Mouse (Mus musculus): ENCODE measurements around the gene Agrn. TPM values are rescaled to one million over a fixed set of nuclear protein-coding genes. Genes with fewer than 3 reads are reported as not detected.

The Agrn gene
- polyA plus RNA-seq, 1 experiment from 2014 or later, result 141 TPM

DNA sequence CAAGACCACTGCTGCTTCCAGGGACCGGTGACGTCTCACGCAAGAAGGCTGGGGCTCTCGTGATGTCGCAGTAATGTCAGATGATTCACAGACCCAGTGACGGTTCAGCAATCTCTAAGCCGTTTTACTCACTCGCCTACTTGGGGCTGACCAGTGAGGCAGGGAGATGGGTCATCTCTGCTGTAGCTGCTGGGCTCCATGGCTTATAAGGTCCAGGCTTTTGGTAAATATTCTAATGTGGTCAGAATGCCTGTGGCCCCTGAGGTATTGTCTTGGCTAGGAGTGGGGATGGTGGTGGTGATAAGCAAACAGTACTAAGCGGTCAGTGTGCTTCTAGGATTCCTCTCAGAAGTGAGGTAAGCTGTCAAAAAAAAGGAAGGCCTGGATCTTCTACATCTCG, 66.3 kb downstream of the Agrn start:
- Histone ChIP-seq H3K9ac (no peak overlapping the region), H3K27ac (no peak overlapping the region), H3K4me3 (no peak overlapping the region), H3K4me1 (no peaks in the 10 kb centered on the region), H3K27me3 (replicated peaks) (no peaks in the 10 kb centered on the region), H3K9me3 (no peaks in the 10 kb centered on the region), H3K36me3 (replicated peaks) (peaks cover 5% of the 10 kb centered on the region), H3K4me2 (no peak overlapping the region)
- no peak for ATAC-seq (replicated peaks)
- WGBS, result 84% methylated on average over 10 of the region's 10 CpGs

DNA sequence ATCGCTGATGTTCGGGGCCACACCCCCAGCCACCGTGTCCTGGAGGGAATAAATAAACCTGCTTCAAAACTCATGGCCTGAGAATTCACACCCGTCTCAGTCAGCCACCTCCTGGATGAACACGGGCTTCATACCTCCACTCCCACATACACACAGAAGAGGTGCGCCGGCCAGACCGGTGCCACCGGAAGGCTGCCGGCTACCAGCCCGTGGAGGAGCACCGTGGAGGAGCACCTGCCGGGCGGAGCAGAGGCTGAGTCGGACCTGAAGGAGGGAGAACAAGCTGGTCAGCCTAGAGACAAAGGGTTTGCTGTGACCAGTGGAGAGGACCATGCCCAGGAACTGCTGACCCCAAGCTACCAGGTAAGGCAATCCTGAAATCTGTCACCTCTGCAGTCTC, 66.9 kb downstream of the Agrn start, which contains the start of gene Rnf223:
Gene Rnf223 (plus strand): TSS at position 78 of the 400 bp plus-strand sequence.
- H3K4me3 ChIP-seq, result no peak within 1 kb of the TSS
- peaks cover 10% of the 10 kb centered on the region for H3K36me3 ChIP-seq (replicated peaks)
- H3K27ac ChIP-seq, result no peak within 1 kb of the TSS
- ATAC-seq (replicated peaks), result no peak
- H3K9ac ChIP-seq, result no peak within 1 kb of the TSS
- no peaks in the 10 kb centered on the region for H3K27me3 ChIP-seq (replicated peaks)
- WGBS, result 89% methylated on average over 15 of the region's 15 CpGs
- no peaks in the 10 kb centered on the region for H3K4me1 ChIP-seq
- no peaks in the 10 kb centered on the region for H3K9me3 ChIP-seq
- H3K4me2 ChIP-seq, result no peak within 1 kb of the TSS

DNA sequence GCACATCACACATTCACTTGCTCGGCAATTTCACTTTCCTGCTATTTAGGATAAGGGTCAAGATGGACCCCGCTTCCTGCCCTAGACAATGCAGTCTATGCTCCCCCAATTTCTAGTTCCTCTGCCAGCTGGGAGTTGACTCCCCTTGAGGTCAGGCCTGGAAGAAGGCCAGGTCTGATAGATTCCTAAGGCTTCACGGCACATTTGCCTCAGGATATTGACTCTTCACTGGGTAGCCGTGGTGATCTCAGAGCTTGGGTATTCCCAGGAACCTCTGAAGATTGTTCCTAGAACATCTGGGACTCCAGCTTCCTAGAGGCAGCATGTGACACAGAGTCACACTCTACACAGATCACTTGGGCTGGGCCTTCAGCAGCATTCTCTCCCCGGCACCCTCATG, 68.5 kb downstream of the Agrn start:
- no peak overlapping the region for H3K27ac ChIP-seq
- no peak overlapping the region for H3K9ac ChIP-seq
- H3K4me1 ChIP-seq, result no peaks in the 10 kb centered on the region
- peaks cover 22% of the 10 kb centered on the region for H3K36me3 ChIP-seq (replicated peaks)
- no peaks in the 10 kb centered on the region for H3K9me3 ChIP-seq
- no peak overlapping the region for H3K4me3 ChIP-seq
- H3K4me2 ChIP-seq, result no peak overlapping the region
- WGBS, result 89% methylated on average over 5 of the region's 5 CpGs
- no peak for ATAC-seq (replicated peaks)
- no peaks in the 10 kb centered on the region for H3K27me3 ChIP-seq (replicated peaks)

DNA sequence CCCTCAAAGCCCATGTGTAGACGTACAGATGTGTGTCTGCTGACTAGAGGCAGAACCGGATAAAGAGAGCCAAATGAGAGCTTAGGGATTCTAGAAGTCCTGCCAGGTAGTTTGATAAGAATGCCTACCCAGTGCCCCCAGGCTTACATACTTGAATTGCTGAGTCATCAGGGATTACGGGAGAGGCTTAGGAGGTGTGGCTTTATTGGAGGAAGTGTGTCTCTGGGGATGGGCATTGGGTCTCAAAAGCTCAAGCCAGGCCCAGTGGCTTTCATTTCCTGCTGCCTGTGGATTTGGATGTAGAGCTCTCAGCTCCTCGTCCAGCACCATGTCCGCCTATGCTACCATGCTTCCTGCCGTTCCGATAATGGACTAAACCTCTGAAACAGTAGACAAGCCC, 70.4 kb downstream of the Agrn start:
- Histone ChIP-seq H3K27me3 (replicated peaks) (no peaks in the 10 kb centered on the region), H3K36me3 (replicated peaks) (peaks cover 29% of the 10 kb centered on the region), H3K4me1 (no peaks in the 10 kb centered on the region), H3K27ac (no peak overlapping the region), H3K4me3 (no peak overlapping the region), H3K9ac (no peak overlapping the region), H3K9me3 (no peaks in the 10 kb centered on the region), H3K4me2 (no peak overlapping the region)
- WGBS, result 93% methylated on average over 7 of the region's 7 CpGs
- ATAC-seq (replicated peaks), result no peak

DNA sequence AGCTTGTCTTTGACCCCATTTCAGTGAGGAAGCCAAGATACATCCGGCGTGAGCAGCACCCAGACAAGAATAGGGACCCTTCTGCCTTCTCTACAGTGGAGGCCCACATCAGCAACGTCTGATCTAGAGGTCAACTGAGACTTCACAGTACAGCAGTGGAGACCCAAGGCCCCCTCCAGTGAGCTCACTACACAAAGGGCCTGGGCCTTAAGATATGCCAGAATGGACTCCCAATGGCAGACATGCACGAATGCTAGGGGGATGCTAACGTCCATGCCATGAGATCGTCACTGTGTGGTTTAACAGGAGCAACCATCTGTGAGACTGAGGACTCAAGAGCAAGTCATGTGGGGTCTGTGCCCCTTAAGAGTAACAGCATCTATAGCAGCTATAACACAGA, 71.9 kb downstream of the Agrn start:
- 94% methylated on average over 6 of the region's 6 CpGs for WGBS
- ATAC-seq (replicated peaks), result no peak
- no peak overlapping the region for H3K27ac ChIP-seq
- no peaks in the 10 kb centered on the region for H3K4me1 ChIP-seq
- no peak overlapping the region for H3K4me2 ChIP-seq
- H3K27me3 ChIP-seq (replicated peaks), result no peaks in the 10 kb centered on the region
- H3K9me3 ChIP-seq, result no peaks in the 10 kb centered on the region
- no peak overlapping the region for H3K9ac ChIP-seq
- H3K4me3 ChIP-seq, result no peak overlapping the region
- H3K36me3 ChIP-seq (replicated peaks), result peaks cover 38% of the 10 kb centered on the region

DNA sequence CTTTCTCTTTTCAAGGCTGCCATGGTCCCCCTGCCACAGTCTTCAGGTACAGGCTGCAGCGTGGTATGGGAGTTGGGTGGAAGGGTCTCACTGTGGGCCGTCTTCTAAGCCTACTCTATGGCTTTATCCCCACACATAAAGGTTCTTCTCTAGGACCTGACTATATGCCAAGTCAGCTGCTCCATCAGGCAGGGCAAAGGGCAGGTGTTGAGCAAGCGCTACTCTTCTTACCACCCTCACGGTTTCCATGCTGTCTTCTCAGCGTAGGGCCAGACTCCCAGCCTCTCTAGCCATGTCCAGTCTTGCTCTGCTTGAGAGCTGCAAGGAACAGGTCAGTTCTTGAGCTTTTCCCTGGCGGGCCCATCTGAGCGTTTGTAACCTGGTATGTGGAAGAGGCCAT, 73.2 kb downstream of the Agrn start:
- H3K4me3 ChIP-seq, result no peak overlapping the region
- ATAC-seq (replicated peaks), result no peak
- no peak overlapping the region for H3K27ac ChIP-seq
- 97% methylated on average over 7 of the region's 7 CpGs for whole genome bisulfite sequencing
- H3K9ac ChIP-seq, result no peak overlapping the region
- no peaks in the 10 kb centered on the region for H3K9me3 ChIP-seq
- no peak overlapping the region for H3K4me2 ChIP-seq
- H3K27me3 ChIP-seq (replicated peaks), result no peaks in the 10 kb centered on the region
- peaks cover 50% of the 10 kb centered on the region for H3K36me3 ChIP-seq (replicated peaks)
- H3K4me1 ChIP-seq, result no peaks in the 10 kb centered on the region

Small RNAs within 50 kb of the gene (microRNA-seq; reads per million reads assigned to microRNA genes)
- gene Mir7658, result 3.3 reads per million, percentile 16 among the genes with 10 or more reads in this experiment

Other genes with a start within 250 kb of the Agrn start
- 6.8 and 9.5 TPM in 2 replicates for gene C1qtnf12, start 235.2 kb downstream of the Agrn start, polyA plus RNA-seq (2015; fragmentation: Nextera tagmentation; extraction: Ambion mirVana)
- gene B3galt6, start 204.8 kb downstream of the Agrn start, polyA plus RNA-seq (2015; fragmentation: Nextera tagmentation; extraction: Ambion mirVana), result 38.5 and 38.9 TPM in 2 replicates
- 113 and 118 TPM in 2 replicates for gene Sdf4, start 204.6 kb downstream of the Agrn start, polyA plus RNA-seq (2015; fragmentation: Nextera tagmentation; extraction: Ambion mirVana)
- 0.56 and 0.83 TPM in 2 replicates for gene Tnfrsf4, start 183.6 kb downstream of the Agrn start, polyA plus RNA-seq (2015; fragmentation: Nextera tagmentation; extraction: Ambion mirVana)
- 3.2 and 3.6 TPM in 2 replicates for gene Tnfrsf18, start 171.3 kb downstream of the Agrn start, polyA plus RNA-seq (2015; fragmentation: Nextera tagmentation; extraction: Ambion mirVana)
- not detected in 2 replicates for gene Ttll10, start 138.1 kb downstream of the Agrn start, polyA plus RNA-seq (2015; fragmentation: Nextera tagmentation; extraction: Ambion mirVana)
- 37.6 TPM in 2 replicates for gene 9430015G10Rik, start 87.5 kb downstream of the Agrn start, polyA plus RNA-seq (2015; fragmentation: Nextera tagmentation; extraction: Ambion mirVana)
- gene Rnf223, start 67.0 kb downstream of the Agrn start, polyA plus RNA-seq (2015; fragmentation: Nextera tagmentation; extraction: Ambion mirVana), result 0.62 and 0.83 TPM in 2 replicates
- gene Isg15, start 3.3 kb upstream of the Agrn start, polyA plus RNA-seq (2015; fragmentation: Nextera tagmentation; extraction: Ambion mirVana), result 2.2 and 3.8 TPM in 2 replicates
- 4.0 and 4.9 TPM in 2 replicates for gene AW011738, start 5.8 kb upstream of the Agrn start, polyA plus RNA-seq (2015; fragmentation: Nextera tagmentation; extraction: Ambion mirVana)
- gene Perm1, start 18.4 kb upstream of the Agrn start, polyA plus RNA-seq (2015; fragmentation: Nextera tagmentation; extraction: Ambion mirVana), result 2.2 and 2.4 TPM in 2 replicates
- 29.1 and 30.1 TPM in 2 replicates for gene Plekhn1, start 37.4 kb upstream of the Agrn start, polyA plus RNA-seq (2015; fragmentation: Nextera tagmentation; extraction: Ambion mirVana)
- gene Noc2l, start 38.5 kb upstream of the Agrn start, polyA plus RNA-seq (2015; fragmentation: Nextera tagmentation; extraction: Ambion mirVana), result 56.6 and 60.4 TPM in 2 replicates
- 4.8 and 5.5 TPM in 2 replicates for gene Samd11, start 58.2 kb upstream of the Agrn start, polyA plus RNA-seq (2015; fragmentation: Nextera tagmentation; extraction: Ambion mirVana)
- not detected in 2 replicates for gene Vmn2r-ps159, start 133.6 kb upstream of the Agrn start, polyA plus RNA-seq (2015; fragmentation: Nextera tagmentation; extraction: Ambion mirVana)